Mouse (Mus musculus) lung, postnatal 0 days (tissue): ENCODE data around the gene Mthfd1l.

Experiments
- CTCF ChIP-seq: IDR thresholded peaks from 2 replicates; pipeline ENCODE4 v1.5.1; 2016; ENCODE audit warnings: antibody characterized with exemption, mild to moderate bottlenecking
- EP300 ChIP-seq: IDR thresholded peaks from 2 replicates; pipeline ENCODE4 v1.6.1; 2016; ENCODE audit warnings: antibody characterized with exemption, mild to moderate bottlenecking, control low read depth

DNA sequence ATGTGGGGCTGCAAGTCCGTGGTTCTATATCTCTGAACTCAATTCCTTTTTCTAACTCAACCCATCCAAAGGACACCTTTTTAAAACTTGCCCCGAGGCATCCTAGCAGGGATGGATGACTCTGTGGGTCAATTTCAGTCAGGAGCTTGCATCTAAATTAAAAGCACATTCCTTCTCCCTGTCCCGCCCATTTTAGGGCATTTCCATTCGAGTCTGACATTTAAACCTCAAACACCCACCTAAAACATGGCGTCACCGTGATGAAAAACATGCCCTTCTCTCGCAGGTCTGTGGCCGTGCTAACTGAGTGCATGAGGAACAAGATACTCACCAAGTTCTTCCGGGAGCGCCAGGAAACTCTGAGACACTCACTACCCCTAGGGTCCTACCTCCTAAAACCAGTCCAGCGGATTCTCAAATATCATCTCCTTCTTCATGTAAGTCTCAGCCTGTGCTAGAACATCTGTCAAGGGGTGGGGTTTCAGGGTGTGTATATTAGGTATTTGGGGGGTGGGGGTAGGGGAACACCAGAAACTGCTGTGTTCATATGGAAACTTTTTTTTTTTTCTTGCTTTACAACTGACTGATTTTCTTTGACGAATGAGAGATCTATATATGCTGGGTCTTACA, 39.5 kb upstream of the Mthfd1l start:
- TF ChIP-seq CTCF = no peak
- no peak for TF ChIP-seq EP300
